Mouse (Mus musculus) MEL (cell line): ENCODE measurements around the gene G0s2. TPM values are rescaled to one million over a fixed set of nuclear protein-coding genes. Genes with fewer than 3 reads are reported as not detected.

Source experiments
- DNase-seq: peaks from one replicate; pipeline ENCODE4 v3.0.0; 2011; ENCODE audit warnings: low read depth, low spot score
- H3K27ac ChIP-seq: 2 replicates; pipeline ENCODE4 v1.5.1; 2012; ENCODE audit warnings: low read depth, mild to moderate bottlenecking, control low read depth, low read length, moderate library complexity; ENCODE audit not compliant: control insufficient read depth
- H3K27me3 ChIP-seq, 2 experiments: fragments of 150-350 bp in 1 of 2; sonication (generic) in 1 of 2; 2 replicates each; pipeline ENCODE4 v1.6.1; 2012; ENCODE audit warnings: low read length in 2 of 2, mild to moderate bottlenecking in 2 of 2, improper control_type of control experiment in 1 of 2, moderate library complexity in 1 of 2; ENCODE audit not compliant: insufficient read depth in 2 of 2, control insufficient read depth in 1 of 2
- H3K36me3 ChIP-seq, 2 experiments: 2 replicates each; pipeline ENCODE4 v1.6.1; 2012 to 2014; ENCODE audit warnings: low read length in 2 of 2, improper control_type of control experiment in 1 of 2, inconsistent platforms in 1 of 2, mild to moderate bottlenecking in 1 of 2; ENCODE audit not compliant: insufficient read depth in 2 of 2, control insufficient read depth in 1 of 2
- H3K4me1 ChIP-seq, 2 experiments: fragments of 150-350 bp in 1 of 2; sonication (generic) in 1 of 2; 2 replicates each; pipeline ENCODE4 v1.6.1; 2012; ENCODE audit warnings: low read length in 2 of 2, improper control_type of control experiment in 1 of 2, mild to moderate bottlenecking in 1 of 2; ENCODE audit not compliant: insufficient read depth in 2 of 2, control insufficient read depth in 1 of 2
- H3K4me3 ChIP-seq, 2 experiments: fragments of 150-350 bp in 1 of 2; sonication (generic) in 1 of 2; 2 replicates each; pipeline ENCODE4 v1.5.1; 2012; ENCODE audit warnings: low read depth in 2 of 2, low read length in 2 of 2, mild to moderate bottlenecking in 2 of 2, moderate library complexity in 2 of 2, control low read depth in 1 of 2, improper control_type of control experiment in 1 of 2; ENCODE audit not compliant: control insufficient read depth in 1 of 2, insufficient read depth in 1 of 2
- H3K79me2 ChIP-seq: 2 replicates; pipeline ENCODE4 v1.6.1; 2012; ENCODE audit warnings: mild to moderate bottlenecking, low read length, moderate library complexity; ENCODE audit not compliant: control insufficient read depth, poor library complexity, insufficient read depth
- H3K9ac ChIP-seq: 2 replicates; pipeline ENCODE4 v1.6.1; 2012; ENCODE audit warnings: low read depth, mild to moderate bottlenecking, control low read depth, low read length, moderate library complexity; ENCODE audit not compliant: control insufficient read depth, poor library complexity, severe bottlenecking
- H3K9me3 ChIP-seq: fragments of 150-350 bp; sonication (generic); replicated peaks from 2 replicates; pipeline ENCODE4 v1.6.1; 2012; ENCODE audit warnings: mild to moderate bottlenecking, low read length, improper control_type of control experiment, moderate library complexity; ENCODE audit not compliant: insufficient read depth
- BHLHE40 ChIP-seq: IDR thresholded peaks from 2 replicates; pipeline ENCODE4 v1.6.1; 2012; ENCODE audit warnings: low read depth, mild to moderate bottlenecking, inconsistent platforms, low read length, improper control_type of control experiment, borderline replicate concordance
- ETS1 ChIP-seq: IDR thresholded peaks from 2 replicates; pipeline ENCODE4 v1.6.1; 2012; ENCODE audit warnings: low read depth, mild to moderate bottlenecking, inconsistent platforms, low read length, improper control_type of control experiment, moderate library complexity
- GABPA ChIP-seq: IDR thresholded peaks from 2 replicates; pipeline ENCODE4 v1.6.1; 2012; ENCODE audit warnings: low read depth, mild to moderate bottlenecking, inconsistent platforms, low read length, improper control_type of control experiment, moderate library complexity
- GATA1 ChIP-seq: IDR thresholded peaks from 2 replicates; pipeline ENCODE4 v1.6.1; 2011; ENCODE audit warnings: low read depth, low read length, improper control_type of control experiment
- JUND ChIP-seq: IDR thresholded peaks from 2 replicates; pipeline ENCODE4 v1.6.1; 2011; ENCODE audit warnings: low read depth, mild to moderate bottlenecking, improper control_type of control experiment, low read length
- MYB ChIP-seq: IDR thresholded peaks from 2 replicates; pipeline ENCODE4 v1.6.1; 2011; ENCODE audit warnings: mild to moderate bottlenecking, low read depth, low read length, improper control_type of control experiment
- NELFE ChIP-seq: IDR thresholded peaks from 2 replicates; pipeline ENCODE4 v1.6.1; 2011; ENCODE audit warnings: low read depth, low read length, improper control_type of control experiment
- POLR2A ChIP-seq, 2 experiments: IDR thresholded peaks; 2 replicates each; pipeline ENCODE4 v1.6.1; 2011 to 2012; ENCODE audit warnings: low read length in 2 of 2, mild to moderate bottlenecking in 2 of 2, control low read depth in 1 of 2, improper control_type of control experiment in 1 of 2, low read depth in 1 of 2, moderate library complexity in 1 of 2; ENCODE audit not compliant: control insufficient read depth in 1 of 2, insufficient read depth in 1 of 2, poor library complexity in 1 of 2
- POLR2AphosphoS5 ChIP-seq: IDR thresholded peaks from 2 replicates; pipeline ENCODE4 v1.6.1; 2012; ENCODE audit warnings: low read depth, borderline replicate concordance, mild to moderate bottlenecking, inconsistent platforms, low read length, moderate library complexity, mixed read lengths
- RAD21 ChIP-seq: IDR thresholded peaks from 2 replicates; pipeline ENCODE4 v1.6.1; 2011; ENCODE audit warnings: mild to moderate bottlenecking, low read depth, low read length, improper control_type of control experiment
- SIN3A ChIP-seq: IDR thresholded peaks from 2 replicates; pipeline ENCODE4 v1.6.1; 2012; ENCODE audit warnings: low read length, improper control_type of control experiment, inconsistent platforms
- TBP ChIP-seq: IDR thresholded peaks from 2 replicates; pipeline ENCODE4 v1.8.0; 2011; ENCODE audit warnings: low read depth, low read length, improper control_type of control experiment
- TCF12 ChIP-seq: IDR thresholded peaks from 2 replicates; pipeline ENCODE4 v1.6.1; 2014; ENCODE audit warnings: low read depth, mild to moderate bottlenecking, inconsistent platforms, low read length, improper control_type of control experiment, moderate library complexity
- UBTF ChIP-seq: IDR thresholded peaks from 2 replicates; pipeline ENCODE4 v1.6.1; 2012; ENCODE audit warnings: low read depth, mild to moderate bottlenecking, inconsistent platforms, low read length, improper control_type of control experiment, moderate library complexity, borderline replicate concordance; ENCODE audit not compliant: insufficient read depth
- ZC3H11A ChIP-seq: IDR thresholded peaks from 2 replicates; pipeline ENCODE4 v1.6.1; 2012; ENCODE audit warnings: low read depth, mild to moderate bottlenecking, inconsistent platforms, low read length, improper control_type of control experiment
- ZKSCAN1 ChIP-seq: IDR thresholded peaks from 2 replicates; pipeline ENCODE4 v1.6.1; 2012; ENCODE audit warnings: low read depth, mild to moderate bottlenecking, inconsistent platforms, low read length, improper control_type of control experiment, moderate library complexity
- ZNF384 ChIP-seq: IDR thresholded peaks from 2 replicates; pipeline ENCODE4 v1.6.1; 2012; ENCODE audit warnings: low read depth, mild to moderate bottlenecking, inconsistent platforms, low read length, improper control_type of control experiment
- polyA plus RNA-seq, 2 experiments: library from polyadenylated mRNA; stranded (reverse) in 1 of 2; unstranded in 1 of 2; fragments of >175 nt in 1 of 2; fragments of >200 nt in 1 of 2; gene quantifications; 2 replicates each; pipeline versions ENCODE4 v1.2.1 to v1.2.4; 2012; ENCODE audit warnings: low replicate concordance in 2 of 2, low read depth in 1 of 2; ENCODE audit not compliant: insufficient read length in 2 of 2, insufficient read depth in 1 of 2, missing spikeins in 1 of 2
- total RNA-seq: library from RNA; depleted of rRNA; stranded (reverse); fragments of 300-350 nt; gene quantifications from 2 replicates; pipeline ENCODE4 v1.2.3, GENCODE M21; 2012

Gene G0s2
- total and polyA plus RNA-seq, 3 experiments: not detected

GRCm38 (mm10) chr1:193281344-193281743 is 8.3 kb upstream of the G0s2 start:
- Histone ChIP-seq H3K4me3 (no peak overlapping the region), H3K9me3 (no peaks in the 10 kb centered on the region), H3K27ac (no peak overlapping the region), H3K36me3 (no peaks in the 10 kb centered on the region), H3K27me3 (no peaks in the 10 kb centered on the region), H3K4me1 (no peaks in the 10 kb centered on the region), H3K79me2 (no peaks in the 10 kb centered on the region), H3K9ac (no peak overlapping the region)
- TF ChIP-seq RAD21 (no peak), JUND (no peak), POLR2AphosphoS5 (no peak), TBP (no peak), SIN3A (no peak), TCF12 (no peak), ZC3H11A (no peak), UBTF (no peak), NELFE (no peak), ZKSCAN1 (no peak)
- no peak for DNase-seq

GRCm38 (mm10) chr1:193279492-193279891 is 6.5 kb upstream of the G0s2 start:
- TF ChIP-seq ZNF384: no peak
- no peak for TF ChIP-seq MYB
- TF ChIP-seq BHLHE40: no peak
- TF ChIP-seq TBP: no peak
- no peak for TF ChIP-seq GABPA
- no peak for TF ChIP-seq POLR2AphosphoS5
- no peak for TF ChIP-seq POLR2A (IDR thresholded peaks at IDR 0.05; ENCODE audit: control insufficient read depth in 1 of 2, insufficient read depth in 1 of 2, low read depth in 1 of 2, low read length in 2 of 2, poor library complexity in 1 of 2)
- no peak for TF ChIP-seq ETS1
- TF ChIP-seq GATA1: no peak
- TF ChIP-seq TCF12: no peak
- Histone ChIP-seq H3K79me2 (no peaks in the 10 kb centered on the region), H3K9ac (no peak overlapping the region), H3K9me3 (no peaks in the 10 kb centered on the region), H3K4me1 (no peaks in the 10 kb centered on the region), H3K36me3 (no peaks in the 10 kb centered on the region), H3K27me3 (no peaks in the 10 kb centered on the region), H3K27ac (no peak overlapping the region), H3K4me3 (no peak overlapping the region)
- no peak for DNase-seq
